Mouse (Mus musculus) thymus, adult 2 months (tissue): ENCODE measurements around the gene Wfdc18. TPM values are rescaled to one million over a fixed set of nuclear protein-coding genes. Genes with fewer than 3 reads are reported as not detected.

Source experiments
- DNase-seq: peaks from one replicate; pipeline ENCODE4 v3.0.0; 2021
- H3K27ac ChIP-seq: fragments of 200-500 bp; 2 replicates; pipeline ENCODE4 v1.5.1; 2012; ENCODE audit warnings: low read length, control low read depth; ENCODE audit not compliant: control insufficient read depth, insufficient read depth
- H3K27me3 ChIP-seq: fragments of 200-500 bp; 2 replicates; pipeline ENCODE4 v1.6.1; 2012; ENCODE audit warnings: mild to moderate bottlenecking, low read length, moderate library complexity, mixed read lengths; ENCODE audit not compliant: control insufficient read depth, insufficient read depth
- H3K36me3 ChIP-seq: fragments of 200-500 bp; 2 replicates; pipeline ENCODE4 v1.6.1; 2012; ENCODE audit warnings: mild to moderate bottlenecking, low read length, moderate library complexity; ENCODE audit not compliant: control insufficient read depth, insufficient read depth
- H3K4me1 ChIP-seq: fragments of 200-500 bp; replicated peaks from 2 replicates; pipeline ENCODE4 v1.6.1; 2012; ENCODE audit warnings: low read length; ENCODE audit not compliant: control insufficient read depth, insufficient read depth
- H3K4me3 ChIP-seq: fragments of 200-500 bp; 2 replicates; pipeline ENCODE4 v1.5.1; 2012; ENCODE audit warnings: mild to moderate bottlenecking, low read length, control low read depth, moderate library complexity; ENCODE audit not compliant: control insufficient read depth, insufficient read depth
- CTCF ChIP-seq: fragments of 200-500 bp; IDR thresholded peaks from 2 replicates; pipeline ENCODE4 v1.5.1; 2012; ENCODE audit warnings: mild to moderate bottlenecking, control low read depth, low read length, moderate library complexity, borderline replicate concordance; ENCODE audit not compliant: control insufficient read depth, poor library complexity, insufficient read depth; ENCODE audit errors: extremely low read depth
- POLR2A ChIP-seq: fragments of 200-500 bp; IDR thresholded peaks from 2 replicates; pipeline ENCODE4 v1.6.1; 2012; ENCODE audit warnings: mild to moderate bottlenecking, low read length, control low read depth, moderate library complexity; ENCODE audit not compliant: control insufficient read depth, poor library complexity, insufficient read depth; ENCODE audit errors: extremely low read depth
- WGBS: fragments of 180-500 bp; shearing (Covaris S2); methylation state at CpG from one replicate; pipeline ENCODE4 v1.1.7; 2018; 5-methylcytosine and 5-hydroxymethylcytosine counted together
- polyA plus RNA-seq: library from polyadenylated mRNA; depleted of rRNA; stranded (reverse); fragments of >200 nt; gene quantifications from 2 replicates; pipeline ENCODE4 v1.2.3, GENCODE M21; 2012; rRNA removed

The Wfdc18 gene
- polyA plus RNA-seq, 1 experiment = 72.8 TPM

GRCm38 (mm10) chr11:83746681-83747080 lies 37.9 kb downstream of the Wfdc18 start, which contains the start of gene Wfdc21:
Gene Wfdc21 (plus strand): TSS chr11:83746940.
- H3K27ac ChIP-seq = no peak within 1 kb of the TSS
- no peaks in the 10 kb centered on the region for H3K36me3 ChIP-seq
- H3K4me3 ChIP-seq = no peak within 1 kb of the TSS
- no peak for DNase-seq
- 78% methylated on average over 5 of the region's 5 CpGs for WGBS
- TF ChIP-seq POLR2A = no peak
- TF ChIP-seq CTCF = no peak
- no peaks in the 10 kb centered on the region for H3K4me1 ChIP-seq
- H3K27me3 ChIP-seq = no peaks in the 10 kb centered on the region

- Histone ChIP-seq H3K4me1 (no peaks in the 10 kb centered on the region), H3K4me3 (no peak overlapping the region), H3K27me3 (no peaks in the 10 kb centered on the region), H3K27ac (no peak overlapping the region), H3K36me3 (no peaks in the 10 kb centered on the region)
- TF ChIP-seq POLR2A = no peak
- no peak for TF ChIP-seq CTCF
- WGBS = 91% methylated on average over 6 of the region's 6 CpGs
- no peak for DNase-seq
Observed at GRCm38 (mm10) chr11:83747376-83748265, 38.8 kb downstream of the Wfdc18 start.

- Histone ChIP-seq H3K36me3 (peaks cover 21% of the 10 kb centered on the region), H3K27ac (no peak within 1 kb of the TSS), H3K4me1 (peaks cover 4% of the 10 kb centered on the region; the same call in 1 of the 2 replicates), H3K4me3 (peak within 1 kb of the TSS; percentile 68), H3K27me3 (no peaks in the 10 kb centered on the region)
- DNase-seq = peak; percentile 86
- WGBS = under 1% methylated on average over 47 of the region's 47 CpGs
- TF ChIP-seq CTCF (peak; percentile 40; the same call in 1 of the 2 replicates), POLR2A (peak; percentile 57; the same call in 1 of the 2 replicates)
Observed at GRCm38 (mm10) chr11:83753581-83754181, 44.9 kb downstream of the Wfdc18 start, which contains the start of gene Heatr6. Gene Heatr6 (plus strand): TSS chr11:83753696.

GRCm38 (mm10) chr11:83754227-83754626 lies 45.4 kb downstream of the Wfdc18 start:
- Histone ChIP-seq H3K4me3 (peak overlapping the region; percentile 68), H3K27me3 (no peaks in the 10 kb centered on the region), H3K36me3 (peaks cover 26% of the 10 kb centered on the region), H3K27ac (no peak overlapping the region), H3K4me1 (peaks cover 4% of the 10 kb centered on the region; the same call in 1 of the 2 replicates)
- TF ChIP-seq CTCF = no peak
- no peak for TF ChIP-seq POLR2A
- no peak for DNase-seq
- WGBS = 14% methylated on average over 8 of the region's 8 CpGs

Other genes with a start within 250 kb of the Wfdc18 start
- gene Mmp28, start 245.9 kb upstream of the Wfdc18 start, polyA plus RNA-seq = 6.0 and 8.2 TPM in 2 replicates
- gene Taf15, start 235.9 kb upstream of the Wfdc18 start, polyA plus RNA-seq = 17.1 and 20.0 TPM in 2 replicates
- gene Heatr9, start 186.8 kb upstream of the Wfdc18 start, polyA plus RNA-seq = 0.20 TPM in 1 of 2 replicates, not detected in the other
- gene Ccl5, start 178.5 kb upstream of the Wfdc18 start, polyA plus RNA-seq = 526 and 777 TPM in 2 replicates
- 3.4 and 4.5 TPM in 2 replicates for gene Ccl9, start 130.4 kb upstream of the Wfdc18 start, polyA plus RNA-seq
- 4.9 and 10.4 TPM in 2 replicates for gene Ccl6, start 115.9 kb upstream of the Wfdc18 start, polyA plus RNA-seq
- not detected in 2 replicates for gene Rpl9-ps1, start 63.4 kb upstream of the Wfdc18 start, polyA plus RNA-seq
- gene Ccl3, start 59.7 kb upstream of the Wfdc18 start, polyA plus RNA-seq = 3.6 and 10.2 TPM in 2 replicates
- gene Ccl4, start 46.4 kb upstream of the Wfdc18 start, polyA plus RNA-seq = 5.0 and 8.5 TPM in 2 replicates
- 14.8 and 44.4 TPM in 2 replicates for gene Wfdc17, start 5.0 kb upstream of the Wfdc18 start, polyA plus RNA-seq
- 12.5 and 17.0 TPM in 2 replicates for gene Wfdc21, start 37.9 kb downstream of the Wfdc18 start, polyA plus RNA-seq
- 35.0 and 37.2 TPM in 2 replicates for gene Heatr6, start 44.7 kb downstream of the Wfdc18 start, polyA plus RNA-seq
- gene Hnf1b, start 141.0 kb downstream of the Wfdc18 start, polyA plus RNA-seq = 0.11 and 0.13 TPM in 2 replicates
- gene Ddx52, start 233.0 kb downstream of the Wfdc18 start, polyA plus RNA-seq = 7.4 and 9.0 TPM in 2 replicates